Mouse (Mus musculus) T-helper 1 cell (primary cell): Measurements from ENCODE around the gene Hcfc2.

Experiments used
- in situ Hi-C: fragments of 300-600 bp; cut with MboI, MseI; formaldehyde crosslinking; loops from one replicate; pipeline ENCODE4 v1.15.1; 2025; ENCODE audit warnings: high pct_unique_total_duplicates

Gene Hcfc2

DNA sequence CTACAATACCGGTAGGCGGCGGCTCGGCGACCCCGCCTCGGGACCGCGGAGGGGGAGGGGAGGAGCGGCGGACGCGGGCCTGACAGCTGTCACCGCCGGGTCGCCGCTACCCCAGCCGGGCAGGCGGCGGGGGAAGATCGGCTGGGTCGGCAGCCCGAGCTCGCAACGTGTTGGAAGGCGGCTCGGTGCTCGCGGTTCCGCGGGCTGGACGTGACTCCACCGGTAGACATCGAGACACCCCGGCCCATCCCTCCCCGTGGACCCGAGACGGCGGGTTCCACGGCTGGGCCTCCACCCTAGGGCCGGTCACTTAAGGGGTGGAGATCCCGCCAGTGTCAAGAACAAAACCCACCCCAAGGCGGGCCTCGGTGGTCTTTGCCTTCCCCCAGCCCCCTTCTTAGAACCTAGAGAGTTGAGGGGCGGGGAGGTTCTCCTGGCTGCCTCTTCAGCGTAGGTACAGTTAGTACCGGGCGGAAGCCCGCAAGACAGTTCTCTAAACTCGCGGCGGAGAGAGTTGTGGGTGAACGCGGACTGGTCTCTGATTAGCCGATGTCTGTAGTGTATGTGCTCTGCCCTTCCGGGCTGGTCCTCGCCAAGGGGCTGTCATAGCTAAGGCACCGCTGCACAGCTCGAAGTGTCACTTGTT, 3.5 kb downstream of the Hcfc2 start:
- in situ Hi-C loops = loop anchor here (5.0 kb wide), 1 partner anchor 57 kb away; no protein-coding TSS in a partner anchor

DNA sequence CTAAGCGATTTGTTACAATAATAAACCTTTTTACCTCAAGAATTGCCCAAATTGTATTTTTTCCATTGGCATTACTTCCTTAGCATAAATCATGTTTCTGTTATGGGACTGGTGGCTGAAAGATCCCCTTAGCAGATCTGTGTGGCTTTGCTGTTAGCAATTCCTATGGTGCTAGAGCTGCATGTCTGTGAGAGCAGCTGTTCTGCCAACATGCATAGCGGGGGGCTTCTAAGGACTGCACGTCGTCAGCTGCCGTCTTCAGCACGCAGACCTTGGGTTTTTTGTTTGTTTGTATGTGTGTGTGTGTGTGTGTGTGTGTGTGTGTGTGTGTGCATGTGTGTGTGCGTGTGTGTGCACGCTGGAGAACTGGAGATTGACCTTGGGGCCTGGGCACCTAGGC, 45.4 kb downstream of the Hcfc2 start:
- in situ Hi-C loops = no loop called here

DNA sequence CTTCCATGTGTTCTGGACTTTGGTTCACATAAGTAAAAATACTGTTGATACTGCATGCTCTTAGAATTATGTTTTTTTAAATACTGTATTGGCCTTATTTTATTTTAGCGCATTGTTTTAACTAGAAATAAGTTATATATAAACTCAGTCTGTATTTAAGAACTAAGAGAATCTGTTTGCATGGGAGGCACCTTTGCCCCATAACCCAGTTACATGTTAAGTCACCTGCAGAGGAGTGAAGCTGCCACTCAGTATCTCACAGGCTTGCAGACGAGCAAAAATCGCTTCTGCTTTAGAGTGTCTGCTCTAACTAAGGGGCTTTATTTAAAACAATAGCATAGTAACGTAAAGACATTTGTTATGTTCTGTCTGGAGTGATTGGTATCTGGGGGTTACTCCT, 45.9 kb downstream of the Hcfc2 start:
- in situ Hi-C loops = no loop called here

DNA sequence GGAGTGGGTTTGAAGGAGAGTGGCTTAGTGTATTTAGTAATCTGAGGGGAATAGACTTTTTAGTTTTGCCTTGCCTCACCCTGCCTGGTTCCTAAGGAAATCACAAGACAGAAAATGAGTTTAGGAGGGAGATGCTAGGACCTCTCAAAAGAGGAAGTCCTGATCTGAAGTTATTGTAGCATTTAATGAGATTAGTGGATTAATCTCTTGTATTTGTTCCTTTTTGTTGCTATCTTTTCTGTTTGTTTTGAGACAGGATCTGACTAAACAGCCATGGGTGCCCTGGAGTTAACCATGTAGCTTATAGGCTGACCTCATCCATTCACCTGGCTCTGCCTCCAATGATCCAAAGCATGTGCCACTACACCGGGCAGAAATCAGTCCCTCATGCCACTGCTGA, 46.6 kb downstream of the Hcfc2 start:
- in situ Hi-C loops = no loop called here

DNA sequence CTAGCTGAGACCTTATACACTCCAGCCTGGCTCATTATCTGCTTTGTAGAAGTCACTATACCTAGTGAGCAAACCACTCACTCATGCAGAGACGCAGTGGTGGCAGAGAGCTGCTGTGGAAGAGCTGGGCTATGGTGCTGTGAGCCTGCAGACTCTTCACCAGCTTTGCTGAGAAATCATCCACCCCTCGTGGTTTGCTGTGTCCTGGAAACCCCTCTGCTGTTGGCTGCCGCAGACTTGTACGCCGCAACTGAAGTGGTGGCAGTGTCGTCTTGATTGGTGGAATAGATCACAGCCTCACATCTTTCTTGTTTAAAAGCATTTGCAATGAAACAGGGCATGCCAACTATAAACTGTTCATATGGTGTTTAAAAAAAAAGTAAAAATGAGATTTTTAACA, 48.3 kb downstream of the Hcfc2 start:
- in situ Hi-C loops = no loop called here

DNA sequence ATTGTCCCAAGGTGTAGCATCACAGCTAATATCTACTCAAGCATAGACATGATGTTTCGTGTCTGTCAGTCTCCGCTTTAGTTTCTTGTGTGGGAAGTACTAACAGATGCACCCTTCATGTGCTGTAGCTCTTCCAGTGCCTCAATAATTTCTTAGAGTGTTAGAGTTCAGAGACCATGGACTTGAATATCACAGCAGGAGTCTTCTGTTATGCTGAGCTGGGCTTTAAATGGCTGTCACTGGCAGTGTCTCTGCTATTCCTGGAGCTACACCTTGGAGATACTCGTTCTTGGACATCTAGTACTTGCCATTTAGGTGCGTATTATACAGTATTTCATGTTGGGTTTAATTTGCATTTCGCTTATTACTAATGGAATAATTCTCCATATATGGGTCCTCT, 49.3 kb downstream of the Hcfc2 start:
- in situ Hi-C loops = no loop called here

DNA sequence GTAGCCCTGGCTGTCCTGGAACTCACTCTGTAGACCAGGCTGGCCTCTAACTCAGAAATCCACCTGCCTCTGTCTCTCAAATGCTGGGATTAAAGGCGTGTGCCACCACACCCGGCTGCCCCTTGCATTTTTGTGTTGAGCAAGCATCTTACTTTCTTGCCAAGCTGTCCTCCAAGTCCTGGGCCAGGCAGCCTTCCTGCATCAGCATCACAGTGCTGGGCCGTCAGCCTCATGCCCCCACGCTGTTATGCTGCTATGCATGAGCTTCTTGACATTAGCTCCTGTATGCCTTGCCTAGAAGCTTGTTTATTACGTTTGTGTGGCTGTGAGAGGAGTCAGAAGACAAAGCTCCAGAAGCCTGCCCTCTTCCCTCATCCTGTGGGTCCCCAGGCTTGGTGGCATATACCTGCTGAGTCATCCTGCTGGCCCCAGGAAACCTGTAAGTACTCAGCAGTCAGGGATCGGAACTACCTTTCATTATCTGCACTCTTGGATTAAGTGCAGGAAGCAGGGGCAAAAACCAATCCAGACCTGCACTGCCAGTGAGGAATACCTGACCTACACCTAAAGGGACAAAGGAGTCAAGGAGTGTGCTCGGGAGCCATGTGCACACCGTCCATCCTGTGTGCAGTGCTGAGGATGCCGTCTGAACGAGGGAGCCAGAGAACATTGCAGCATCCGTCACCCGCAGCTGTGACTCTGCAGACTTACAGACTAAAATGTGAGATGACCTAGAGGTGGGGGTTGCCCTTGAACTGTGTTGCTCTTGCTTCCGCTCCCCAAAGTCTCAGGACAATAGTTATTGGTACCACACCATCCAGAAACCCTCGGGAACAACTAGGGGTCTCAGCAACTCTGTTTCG, 51.3 kb downstream of the Hcfc2 start:
- in situ Hi-C loops = no loop called here

DNA sequence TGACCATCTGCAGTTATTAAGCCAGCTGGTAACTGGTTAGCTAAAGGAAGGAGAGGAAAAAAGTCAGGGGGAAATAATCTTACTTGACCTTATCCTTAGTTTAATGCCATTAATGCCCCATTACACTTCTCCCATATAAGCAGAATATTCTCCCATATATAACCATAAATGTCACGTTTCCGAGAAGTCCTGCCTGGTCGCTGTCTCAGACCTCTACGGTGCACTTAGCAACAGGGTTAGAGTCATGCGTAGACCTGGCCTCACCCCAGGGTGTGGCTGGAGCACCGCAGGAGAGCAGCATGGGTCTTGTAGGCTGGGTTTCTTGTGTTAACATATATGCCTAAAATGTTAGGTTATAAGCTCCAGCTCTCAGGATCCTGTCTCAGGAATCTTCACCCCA, 54.8 kb downstream of the Hcfc2 start:
- in situ Hi-C loops = no loop called here

DNA sequence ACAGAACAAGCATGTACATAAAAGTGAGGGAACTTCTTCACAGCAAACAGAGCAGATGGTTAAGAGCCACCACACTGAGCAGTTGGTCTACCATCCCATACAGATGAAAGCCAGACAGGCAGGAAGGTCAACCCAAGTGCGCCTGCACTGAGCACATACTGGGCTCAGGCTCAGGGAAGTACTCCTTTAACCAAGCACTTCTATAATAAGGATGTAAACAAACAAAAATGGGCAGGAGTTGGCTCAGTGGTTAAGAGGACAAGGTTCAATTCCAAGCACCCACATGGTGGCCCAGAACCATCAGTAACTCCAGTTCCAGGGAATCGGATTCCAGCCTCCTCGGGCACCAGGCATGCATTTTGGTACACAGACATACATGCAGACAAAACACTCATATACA, 57.0 kb downstream of the Hcfc2 start:
- in situ Hi-C loops = no loop called here

DNA sequence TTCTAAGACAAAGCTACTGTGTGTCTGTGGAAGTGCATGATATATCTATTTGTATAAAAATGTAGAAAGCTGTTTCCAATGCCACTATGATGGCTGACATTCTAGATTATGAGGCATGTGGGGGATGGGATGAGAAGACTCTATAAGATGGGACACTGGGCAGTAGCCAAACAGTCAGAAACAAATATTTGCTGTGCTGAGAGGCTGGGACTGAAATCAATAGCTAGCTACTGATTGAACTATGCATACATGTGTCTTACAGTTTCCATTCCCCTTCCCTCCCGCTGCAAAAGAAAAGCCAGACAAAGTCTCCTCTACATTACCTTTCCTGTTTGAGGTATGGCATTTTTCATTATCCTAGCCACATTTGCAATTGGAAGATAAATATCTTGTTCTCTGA, 58.7 kb downstream of the Hcfc2 start:
- in situ Hi-C loops = no loop called here

DNA sequence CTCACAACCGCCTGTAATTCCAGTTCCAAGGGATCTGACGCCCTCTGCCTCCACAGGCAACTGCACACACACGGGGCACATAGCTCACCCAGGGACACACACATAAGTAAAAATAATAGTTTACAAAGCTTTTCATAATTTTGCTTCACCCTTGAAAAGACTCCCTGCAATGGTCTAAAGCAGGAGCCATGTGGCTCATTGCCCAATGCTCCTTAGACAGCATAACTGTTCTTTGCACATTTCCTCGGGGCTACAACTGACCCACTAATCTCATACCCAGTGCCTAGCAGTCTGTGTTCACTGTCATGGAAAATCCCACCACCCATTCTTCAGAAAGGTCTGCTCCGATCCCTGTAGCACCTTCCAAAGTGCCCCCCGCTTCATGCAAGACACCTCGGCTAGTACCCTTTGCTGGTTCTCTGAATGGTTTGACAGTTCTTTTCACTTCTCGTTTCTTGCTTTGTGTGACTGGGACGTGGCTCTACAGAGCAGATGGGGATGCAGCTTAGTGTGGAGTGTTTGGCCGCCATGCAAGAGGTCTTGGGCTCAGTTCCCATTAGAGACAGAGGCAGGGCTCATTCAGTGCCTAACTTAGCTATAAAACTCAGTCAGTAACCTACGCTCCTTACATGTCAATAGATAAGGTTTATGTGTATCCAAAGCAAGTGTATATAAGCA, 59.4 kb downstream of the Hcfc2 start:
- in situ Hi-C loops = no loop called here

DNA sequence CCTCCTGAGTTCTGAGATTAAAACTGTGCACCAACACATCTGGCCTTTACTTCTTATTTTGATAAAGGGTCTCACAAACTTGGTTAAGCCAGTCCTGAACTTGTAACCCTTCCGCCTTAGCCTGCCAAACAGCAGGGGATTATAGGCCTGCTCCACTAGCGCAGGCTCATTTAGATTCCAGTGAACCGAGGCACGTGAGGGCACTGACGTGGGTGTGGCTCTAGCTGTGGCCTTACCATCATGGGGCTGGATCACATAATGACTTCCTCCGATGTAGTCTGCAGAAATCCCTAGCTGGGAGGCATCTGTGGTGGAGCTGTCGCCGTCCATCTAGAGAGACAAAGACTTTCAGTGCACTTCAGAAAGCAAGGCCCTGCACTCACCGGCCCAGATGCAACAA, 60.5 kb downstream of the Hcfc2 start:
- in situ Hi-C loops = no loop called here

DNA sequence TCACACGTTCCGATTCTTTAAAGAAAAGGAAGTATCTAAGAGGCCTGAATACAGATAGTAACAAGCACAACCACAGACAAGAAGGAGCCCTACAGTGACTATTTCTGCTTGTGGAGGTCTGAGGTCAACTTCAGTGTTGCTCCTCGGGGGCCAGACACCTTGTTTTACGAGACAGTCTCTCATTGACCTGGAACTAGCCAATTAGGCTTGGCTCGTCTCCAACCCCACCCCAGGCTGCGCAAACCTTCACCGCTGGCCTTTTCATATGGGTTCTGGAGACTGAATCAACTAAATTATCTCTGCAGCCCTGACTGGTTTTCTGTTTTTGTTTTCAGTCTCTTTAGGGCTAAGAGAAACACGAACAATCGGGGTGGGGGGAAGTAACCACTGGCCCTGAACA, 61.4 kb downstream of the Hcfc2 start:
- in situ Hi-C loops = no loop called here

DNA sequence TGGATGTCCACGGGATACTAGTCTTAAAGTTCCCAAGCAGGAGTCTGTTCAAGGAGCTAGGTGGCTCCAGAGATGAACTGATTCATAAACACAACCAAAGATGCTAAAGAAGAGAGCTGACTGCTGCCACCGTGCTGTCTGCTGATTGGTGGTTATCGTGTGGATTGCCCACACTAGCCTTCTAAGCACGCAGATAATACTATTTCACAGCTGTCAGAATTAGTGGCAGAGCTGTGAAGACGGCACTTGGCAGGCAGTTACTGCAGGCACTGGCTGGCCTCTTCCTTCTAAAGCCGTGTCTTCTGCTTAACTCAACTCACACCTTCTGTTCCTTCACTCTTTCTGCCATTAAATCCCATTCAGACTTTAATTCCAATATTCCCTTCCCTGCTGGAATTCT, 62.4 kb downstream of the Hcfc2 start:
- in situ Hi-C loops = no loop called here

DNA sequence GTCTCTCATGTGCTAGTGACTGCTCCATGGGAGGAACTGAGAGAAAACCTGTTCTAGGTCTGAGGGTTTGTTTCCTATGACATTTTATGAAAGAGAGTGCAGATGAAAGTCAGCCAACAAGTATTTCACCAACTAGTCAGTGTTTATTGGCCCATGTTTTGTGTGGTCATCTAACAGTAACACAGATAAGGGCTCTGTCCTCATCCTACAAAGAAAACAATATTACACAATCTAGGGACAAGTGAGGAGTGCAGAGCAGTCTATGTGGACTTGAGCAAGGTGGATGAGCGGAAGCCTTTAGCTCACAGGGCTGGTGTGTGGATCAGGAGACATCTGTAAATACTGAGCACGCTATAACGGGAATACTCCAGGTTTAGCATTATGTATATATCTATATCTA, 62.9 kb downstream of the Hcfc2 start:
- in situ Hi-C loops = no loop called here

DNA sequence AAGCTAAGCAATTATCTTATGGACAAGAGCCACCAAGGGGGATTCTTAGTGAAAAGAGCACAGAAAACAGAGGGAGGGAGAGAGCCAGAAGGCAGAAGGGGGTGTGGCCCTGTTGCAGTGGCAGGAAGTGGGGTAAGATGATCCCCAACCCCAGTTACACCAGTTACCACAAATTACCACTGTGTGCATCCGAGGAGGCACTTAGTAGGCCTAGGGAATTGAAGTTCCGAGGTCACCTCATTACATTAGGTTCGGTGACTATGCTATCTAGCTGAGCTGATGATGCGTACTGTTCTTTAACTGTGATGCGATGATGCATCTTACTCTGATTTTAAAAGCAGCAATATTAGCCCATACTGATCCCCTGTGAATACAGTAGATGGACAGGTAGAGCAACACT, 63.7 kb downstream of the Hcfc2 start:
- in situ Hi-C loops = loop anchor here (5.0 kb wide), 1 partner anchor 103 kb away; no protein-coding TSS in a partner anchor

DNA sequence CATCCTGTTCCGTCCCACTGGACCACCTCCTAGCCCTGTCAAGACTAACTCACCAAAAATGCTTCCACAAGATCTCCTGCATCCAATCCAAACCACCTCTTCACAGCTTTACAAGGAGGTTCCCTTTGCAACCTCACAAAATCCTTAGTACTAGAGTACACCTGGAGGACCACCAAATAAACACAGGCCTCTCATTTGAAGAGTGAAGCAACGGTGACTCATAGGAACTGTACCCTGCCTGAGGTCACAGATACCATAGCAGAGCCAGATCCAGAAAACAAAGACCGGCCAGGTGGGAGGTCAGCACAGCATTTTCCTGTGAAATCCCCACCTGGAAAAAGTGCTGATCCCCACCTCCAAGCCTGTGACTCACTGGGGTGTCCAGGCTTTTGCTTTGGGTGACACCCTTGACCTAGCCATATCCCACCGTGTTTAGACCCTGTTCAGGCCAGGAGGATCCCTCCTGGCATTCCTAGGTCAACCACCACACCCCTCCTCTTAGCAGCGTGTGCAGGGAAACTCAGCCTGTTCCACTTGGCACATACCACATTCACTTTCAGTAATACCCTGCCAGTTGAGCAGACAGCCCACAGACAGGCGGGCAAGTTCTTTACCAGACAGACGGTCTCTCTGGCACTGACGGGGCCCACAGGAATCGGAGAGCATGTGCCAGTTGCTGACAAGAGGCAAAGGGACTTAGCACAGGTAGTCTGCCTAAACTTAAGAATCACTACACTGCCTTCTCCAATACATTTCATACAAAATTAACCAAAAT, 65.3 kb downstream of the Hcfc2 start:
- in situ Hi-C loops = loop anchor here (5.0 kb wide), 1 partner anchor 101 kb away; no protein-coding TSS in a partner anchor

DNA sequence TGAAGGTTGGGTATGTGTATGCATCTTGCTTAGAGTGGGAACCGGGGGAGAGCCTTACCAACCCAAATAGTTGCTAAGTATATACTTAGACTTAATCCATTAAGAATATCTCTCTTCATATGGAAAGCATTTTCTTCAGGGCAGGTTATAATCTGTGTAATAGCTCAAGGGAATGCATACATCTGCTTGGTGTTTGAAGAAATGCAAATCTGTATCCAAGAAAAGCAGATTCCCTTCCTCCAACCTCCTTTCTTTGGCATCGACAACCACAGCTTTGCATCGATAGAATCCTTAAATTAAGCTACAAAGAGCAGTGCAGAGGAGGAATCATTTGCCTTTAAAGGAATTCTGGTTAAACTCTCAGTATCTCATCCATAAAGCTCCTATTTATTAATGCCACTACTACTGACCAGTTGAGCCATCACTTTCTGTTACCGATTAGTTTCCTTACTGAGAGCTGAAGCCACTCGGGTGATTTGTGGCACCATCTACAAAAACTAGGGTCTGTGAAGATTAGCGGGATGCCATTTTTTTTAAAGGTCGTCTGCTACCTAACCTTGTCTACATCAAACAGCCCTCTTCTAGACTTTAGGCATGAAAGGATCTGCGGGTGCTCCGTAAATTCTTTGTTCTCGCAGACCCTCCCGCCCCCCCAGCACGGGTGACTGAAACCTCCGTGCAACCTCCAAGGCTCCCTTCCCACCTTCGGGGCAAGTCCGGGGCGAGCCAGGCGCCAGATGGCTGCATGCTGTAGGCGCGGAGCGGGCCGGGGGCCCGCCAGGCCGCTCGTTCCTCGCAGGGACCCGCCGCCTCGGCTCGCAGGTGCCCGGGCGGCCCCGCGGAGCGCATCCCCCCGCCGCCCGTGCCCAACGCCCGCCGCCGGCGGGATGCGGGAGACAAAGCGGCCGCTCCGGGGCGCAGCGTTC, 67.1 kb downstream of the Hcfc2 start:
- in situ Hi-C loops = loop anchor here (5.0 kb wide), 1 partner anchor 99 kb away; no protein-coding TSS in a partner anchor

DNA sequence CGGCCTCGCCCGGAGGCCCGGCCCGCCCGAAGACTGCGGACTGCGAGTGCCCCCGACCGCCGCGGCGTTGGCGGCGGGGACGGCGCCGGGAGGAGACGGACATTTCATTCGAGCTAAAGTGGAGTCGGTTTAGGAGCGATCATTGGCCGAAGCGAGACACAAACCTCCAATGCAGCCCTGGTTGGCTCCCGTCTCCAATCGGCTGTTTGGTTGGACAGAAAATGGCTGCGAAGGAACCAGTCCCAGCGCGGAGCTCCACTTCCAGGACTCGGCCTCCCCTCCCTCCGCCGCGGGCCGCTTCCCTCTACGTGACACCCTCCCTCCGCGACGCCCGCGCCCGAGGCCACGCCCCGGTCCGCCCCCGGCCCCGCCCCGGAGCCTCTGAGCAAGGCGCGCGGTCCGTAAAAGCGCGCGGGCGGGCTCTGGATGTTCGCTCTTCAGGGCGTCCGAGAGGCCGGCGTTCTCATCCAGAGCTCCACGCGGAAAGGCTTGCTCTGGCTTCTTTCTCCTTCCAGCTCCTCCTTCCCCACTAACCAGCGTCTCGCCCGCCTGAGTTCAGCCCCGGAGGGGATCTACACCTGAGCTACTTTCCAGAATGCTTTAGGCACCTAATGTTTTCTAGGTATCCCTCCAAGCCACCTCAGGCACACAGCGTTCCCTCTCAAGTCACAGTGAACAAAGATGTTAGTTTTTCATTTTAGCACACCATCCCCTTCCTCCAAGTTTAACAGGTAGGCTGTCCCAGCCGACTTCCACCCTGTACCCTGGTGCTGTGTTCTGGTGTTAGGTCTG, 68.1 kb downstream of the Hcfc2 start, which contains the start of gene Nfyb:
TSS of gene Nfyb (minus strand) at position 305 of the 792 bp plus-strand sequence.
- in situ Hi-C loops = loop anchor here (5.0 kb wide), 1 partner anchor 98 kb away; no protein-coding TSS in a partner anchor

DNA sequence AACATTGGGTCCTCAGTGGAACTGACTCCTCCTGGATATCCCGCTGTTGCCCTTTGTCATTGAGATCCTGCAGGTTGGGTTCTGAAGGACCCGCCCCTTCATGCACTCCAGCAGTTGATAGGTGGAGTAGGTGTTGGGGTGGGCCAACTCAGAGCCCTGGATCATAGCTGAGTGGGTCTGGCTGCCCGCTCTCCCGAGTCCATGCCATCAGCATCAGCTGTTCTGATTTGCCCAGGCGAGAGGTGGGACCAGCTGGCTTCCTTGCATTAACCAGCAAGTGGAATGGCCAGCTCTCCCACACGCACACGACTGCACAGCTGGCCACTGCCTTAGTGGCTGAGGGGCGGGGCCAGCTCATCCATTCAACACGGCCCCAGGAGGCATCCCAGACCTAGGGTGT, 72.9 kb downstream of the Hcfc2 start:
- in situ Hi-C loops = no loop called here
